Mouse (Mus musculus) ovary, adult 2 months (tissue): ENCODE results near the gene Nipa1. TPM values are rescaled to one million over a fixed set of nuclear protein-coding genes. Genes with fewer than 3 reads are reported as not detected.

Experiments used
- polyA plus RNA-seq: library from polyadenylated mRNA; depleted of rRNA; stranded (reverse); fragments of >200 nt; gene quantifications from 2 replicates; pipeline ENCODE4 v1.2.3, GENCODE M21; 2012; rRNA removed

Gene Nipa1
- 7.0 and 8.3 TPM in 2 replicates for polyA plus RNA-seq

DNA sequence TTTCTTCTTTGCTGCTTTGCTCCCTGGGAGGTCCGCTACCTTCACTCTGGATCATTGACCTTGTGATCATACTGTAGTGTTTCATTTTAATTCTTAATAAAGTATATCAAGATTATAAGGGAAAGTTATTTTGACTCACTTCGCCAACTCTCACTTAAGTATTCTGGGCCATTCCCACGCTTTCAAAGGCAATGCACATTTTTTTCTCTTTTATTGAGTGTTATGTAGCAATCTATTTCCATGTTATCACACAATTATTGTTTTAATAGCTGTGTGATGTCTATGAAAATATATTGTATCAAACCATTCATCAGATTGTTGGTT, at the start of gene Nipa1:
Nipa1 (minus strand) TSS at position 25 of the 324 bp plus-strand sequence.

DNA sequence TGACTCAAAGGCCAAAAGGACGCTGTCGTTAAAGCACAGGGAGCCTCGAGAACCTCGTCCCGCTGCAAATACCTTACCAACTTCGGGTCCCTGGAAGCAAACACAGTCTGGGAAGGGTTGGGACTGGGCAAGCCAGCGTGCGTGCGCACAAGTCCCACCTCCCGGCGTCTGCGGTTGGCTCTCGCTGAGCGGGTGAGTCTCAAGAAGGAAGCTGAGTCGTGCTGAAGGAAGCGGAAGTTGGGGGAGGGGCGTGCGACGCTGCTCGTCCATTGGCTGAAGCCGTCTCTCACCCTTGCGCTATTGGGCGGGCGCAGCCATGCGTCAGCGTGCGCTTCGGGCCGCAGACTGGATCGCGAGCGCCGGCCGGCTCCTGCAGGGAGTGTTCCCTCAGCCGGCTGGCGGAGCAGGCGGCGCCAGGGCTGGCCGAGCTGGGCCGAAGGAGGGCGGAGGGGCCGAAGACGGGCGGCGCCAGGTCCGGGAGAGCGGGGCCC, 30.1 kb upstream of the Nipa1 start, which contains the start of gene Herc2:
Herc2 (plus strand) TSS at position 366 of the 491 bp plus-strand sequence.

DNA sequence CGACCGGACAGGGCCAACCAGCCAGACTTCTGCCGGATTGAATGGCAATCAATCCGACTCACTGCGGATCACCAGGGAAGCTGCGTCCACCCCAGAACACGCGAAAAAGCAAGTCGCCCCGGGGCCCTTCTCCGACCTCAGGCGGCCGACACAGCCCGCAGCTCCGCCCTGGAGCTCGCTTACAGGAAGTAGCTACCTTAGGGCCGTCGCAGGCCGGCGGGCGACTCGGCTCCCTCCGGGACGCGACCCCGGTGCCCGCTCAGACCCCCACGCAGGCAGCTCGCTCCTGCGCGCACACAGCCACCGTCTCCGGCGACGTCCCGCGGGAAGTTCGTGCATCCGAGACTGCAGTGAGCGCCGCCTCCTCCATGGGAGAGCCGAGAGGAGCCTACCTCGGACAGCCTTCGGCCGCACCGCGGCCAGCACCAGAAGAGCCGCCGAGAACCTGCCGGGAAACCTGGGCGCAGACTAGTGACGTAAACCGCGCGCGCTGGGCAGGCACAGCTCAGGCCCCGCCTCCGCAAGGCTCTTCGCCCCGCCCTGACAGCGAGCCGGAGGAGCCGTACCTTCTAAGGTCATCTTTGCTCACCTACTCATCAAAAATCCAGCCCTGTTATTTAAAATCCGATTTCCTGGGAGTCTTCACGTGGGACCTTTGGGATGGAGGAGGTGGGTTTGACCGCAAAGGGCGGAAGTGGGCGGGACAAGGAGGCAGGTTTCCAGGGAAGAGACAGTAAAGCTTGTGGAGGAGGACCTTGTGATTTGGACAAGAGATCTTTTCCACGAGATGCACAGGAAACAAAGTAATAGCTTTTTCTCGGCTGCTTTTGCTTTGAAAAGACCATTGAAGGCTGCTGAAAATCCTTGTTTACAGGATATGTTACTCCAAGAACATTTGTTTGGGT, 57.5 kb downstream of the Nipa1 start, which contains the start of gene Nipa2:
Nipa2 (minus strand) TSS at position 473 of the 905 bp plus-strand sequence.

Other genes starting within 250 kb of the Nipa1 start
- 5.2 and 5.4 TPM in 2 replicates for gene Tubgcp5, start 225.8 kb downstream of the Nipa1 start, polyA plus RNA-seq
- 43.5 and 55.4 TPM in 2 replicates for gene Cyfip1, start 178.2 kb downstream of the Nipa1 start, polyA plus RNA-seq
- gene Nipa2, start 57.5 kb downstream of the Nipa1 start, polyA plus RNA-seq: 25.9 and 44.5 TPM in 2 replicates
- gene Herc2, start 30.2 kb upstream of the Nipa1 start, polyA plus RNA-seq: 18.1 and 20.4 TPM in 2 replicates
- 7.4 and 10.3 TPM in 2 replicates for gene Oca2, start 219.8 kb upstream of the Nipa1 start, polyA plus RNA-seq